Mouse (Mus musculus) T-cell, adult 66 days (primary cell): ENCODE data around the gene Cntn4. TPM values are rescaled to one million over a fixed set of nuclear protein-coding genes. Genes with fewer than 3 reads are reported as not detected.

Experiments
- total RNA-seq, 2 experiments: library from RNA; stranded (reverse); gene quantifications; 3 replicates in 1 of 2; 4 replicates in 1 of 2; pipeline ENCODE4 v1.2.4; 2023

Gene Cntn4
- not detected for total RNA-seq

GRCm38 (mm10) chr6:105677149-105678031 is at the start of gene Cntn4:
Gene Cntn4 (plus strand): TSS chr6:105677660.

